Mouse (Mus musculus): ENCODE measurements around the gene Acot2.
"Not testable (repeated sequence)": the region's sequence is repeated elsewhere in the genome, so short reads cannot be mapped to it uniquely, and the experiment has no call there.

Gene Acot2

GRCm38 (mm10) chr12:83987583-83988441, at the start of gene Acot2:
Gene Acot2, plus strand, starts transcription at chr12:83987861.
- DNase-seq, result peak; percentile 79

DNA sequence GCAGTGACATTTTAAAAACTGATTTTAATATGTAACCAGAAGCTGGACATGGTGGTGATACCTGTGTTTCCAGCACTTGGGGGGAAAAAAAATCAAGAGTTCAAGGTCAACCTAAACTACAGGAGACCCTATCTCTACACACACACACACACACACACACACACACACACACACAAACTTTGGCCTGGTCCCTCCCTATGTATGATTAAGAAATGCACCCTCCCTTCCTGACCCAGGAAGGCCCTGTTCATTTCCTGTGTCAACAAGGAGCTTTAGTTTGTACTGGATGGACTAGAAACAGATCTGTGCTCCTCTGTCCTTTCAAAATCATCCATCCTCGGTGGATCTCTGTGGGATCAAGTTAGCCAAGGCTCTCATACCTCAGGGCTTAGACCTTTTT, 49.1 kb upstream of the Acot2 start:
- DNase-seq, result not testable (repeated sequence)

GRCm38 (mm10) chr12:83939332-83939731, 48.3 kb upstream of the Acot2 start:
- no peak for DNase-seq

- DNase-seq, result no peak
Observed at GRCm38 (mm10) chr12:83940031-83940430, 47.6 kb upstream of the Acot2 start.

GRCm38 (mm10) chr12:83941938-83942337, 45.7 kb upstream of the Acot2 start:
- DNase-seq, result no peak

DNA sequence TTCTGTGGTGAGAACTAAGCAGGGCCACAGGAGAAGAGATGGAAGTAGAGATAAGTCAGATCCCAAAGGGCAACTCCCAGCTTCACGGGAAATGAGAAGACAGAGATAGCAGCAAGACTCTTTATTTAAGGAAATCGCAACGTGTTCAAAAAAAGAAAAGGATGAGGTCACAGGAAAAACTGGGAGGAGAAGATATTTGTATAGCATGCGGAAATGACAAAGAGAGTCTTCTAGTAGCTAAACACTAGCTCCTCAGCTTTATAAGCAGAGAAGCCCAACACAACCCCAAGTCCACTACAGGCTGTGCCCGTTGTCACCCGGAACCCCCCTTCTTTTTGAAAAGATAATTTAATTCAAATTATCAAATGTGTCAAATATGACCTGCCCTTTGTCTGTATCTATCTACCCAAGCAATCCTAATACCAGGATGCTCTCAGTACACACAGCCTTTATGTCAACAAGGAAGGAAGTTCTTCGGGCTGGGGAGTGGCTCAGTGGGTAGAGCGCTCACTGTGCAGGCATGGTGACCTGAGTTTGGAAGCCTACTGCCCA, 40.3 kb upstream of the Acot2 start:
- no peak for DNase-seq

GRCm38 (mm10) chr12:83949043-83949442, 38.6 kb upstream of the Acot2 start:
- no peak for DNase-seq

- DNase-seq, result no peak
Observed at GRCm38 (mm10) chr12:83949776-83950492, 37.7 kb upstream of the Acot2 start.

- DNase-seq, result peak; percentile 83
Observed at GRCm38 (mm10) chr12:83950493-83950839, 37.2 kb upstream of the Acot2 start, which contains the start of gene Riox1. Gene Riox1, plus strand, starts transcription at chr12:83950608.

DNA sequence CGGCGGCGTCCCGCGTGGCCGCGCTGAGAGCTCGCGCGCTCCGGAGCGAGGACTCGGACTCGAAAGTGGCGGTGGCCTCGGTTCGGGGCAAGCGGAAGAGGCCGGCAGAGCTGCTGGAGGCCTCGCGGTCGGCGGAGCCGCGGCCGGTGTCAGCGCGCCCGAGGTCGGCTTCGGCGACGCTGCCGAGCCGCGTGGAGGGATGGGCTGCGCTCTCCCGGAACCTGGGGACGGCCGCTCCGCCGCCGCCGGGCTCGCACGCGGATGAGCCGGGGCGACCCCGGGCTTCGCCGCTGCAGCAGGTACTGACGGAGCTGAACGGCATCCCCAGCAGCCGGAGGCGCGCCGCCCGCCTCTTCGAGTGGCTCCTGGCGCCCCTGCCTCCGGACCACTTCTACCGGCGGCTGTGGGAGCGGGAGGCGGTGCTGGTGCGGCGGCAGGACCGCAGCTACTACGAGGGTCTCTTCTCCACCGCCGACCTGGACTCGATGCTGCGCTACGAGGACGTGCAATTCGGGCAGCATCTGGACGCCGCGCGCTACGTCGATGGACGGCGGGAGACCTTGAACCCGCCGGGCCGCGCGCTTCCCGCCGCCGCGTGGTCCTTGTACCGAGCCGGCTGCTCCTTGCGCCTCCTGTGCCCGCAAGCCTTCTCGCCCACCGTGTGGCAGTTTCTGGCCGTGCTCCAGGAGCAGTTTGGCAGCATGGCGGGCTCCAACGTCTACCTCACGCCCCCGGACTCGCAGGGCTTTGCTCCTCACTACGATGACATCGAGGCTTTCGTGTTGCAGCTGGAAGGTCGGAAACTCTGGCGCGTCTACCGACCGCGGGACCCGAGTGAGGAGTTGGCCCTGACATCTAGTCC, 36.6 kb upstream of the Acot2 start:
- DNase-seq, result peak; percentile 47

DNA sequence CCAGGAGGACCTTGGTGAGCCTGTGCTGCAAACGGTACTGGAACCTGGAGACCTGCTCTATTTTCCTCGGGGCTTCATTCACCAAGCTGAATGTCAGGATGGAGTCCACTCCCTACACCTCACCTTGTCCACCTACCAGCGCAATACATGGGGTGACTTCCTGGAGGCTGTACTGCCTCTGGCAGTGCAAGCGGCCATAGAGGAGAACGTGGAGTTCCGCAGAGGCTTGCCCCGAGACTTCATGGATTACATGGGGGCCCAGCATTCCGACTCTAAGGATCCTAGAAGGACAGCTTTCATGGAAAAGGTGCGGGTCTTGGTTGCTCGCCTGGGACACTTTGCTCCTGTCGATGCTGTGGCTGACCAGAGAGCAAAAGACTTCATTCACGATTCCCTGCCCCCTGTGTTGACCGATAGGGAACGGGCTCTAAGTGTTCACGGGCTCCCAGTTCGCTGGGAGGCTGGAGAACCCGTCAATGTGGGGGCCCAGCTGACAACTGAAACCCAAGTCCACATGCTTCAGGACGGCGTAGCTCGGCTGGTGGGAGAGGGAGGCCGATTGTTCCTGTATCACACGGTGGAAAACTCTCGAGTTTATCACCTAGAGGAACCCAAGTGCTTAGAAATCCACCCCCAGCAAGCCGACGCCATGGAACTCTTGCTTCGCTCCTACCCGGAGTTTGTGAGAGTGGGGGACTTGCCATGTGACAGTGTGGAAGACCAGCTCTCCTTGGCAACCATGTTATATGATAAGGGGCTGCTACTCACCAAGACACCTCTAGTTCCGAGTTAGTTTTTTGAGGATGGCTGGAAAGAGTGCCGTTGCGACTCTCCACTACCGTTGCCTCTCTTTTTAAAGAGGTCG, 35.7 kb upstream of the Acot2 start:
- no peak for DNase-seq

DNA sequence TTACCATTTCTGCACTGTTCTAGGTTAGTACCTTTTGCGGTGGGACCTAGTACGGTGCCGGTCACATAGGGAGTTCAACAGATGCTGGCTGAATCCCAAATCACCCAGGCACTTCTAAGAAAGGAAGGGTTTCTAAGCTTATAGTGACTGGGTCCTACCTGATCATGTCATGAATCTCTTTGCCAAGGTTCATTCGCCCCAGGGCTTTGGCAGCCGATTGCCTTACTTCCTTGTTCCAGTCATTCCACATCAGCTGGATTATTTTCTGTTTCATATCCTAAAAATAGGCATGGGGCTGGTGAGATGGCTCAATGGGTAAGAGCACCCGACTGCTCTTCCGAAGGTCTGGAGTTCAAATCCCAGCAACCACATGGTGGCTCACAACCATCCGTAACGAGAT, 29.4 kb upstream of the Acot2 start:
- no peak for DNase-seq

DNA sequence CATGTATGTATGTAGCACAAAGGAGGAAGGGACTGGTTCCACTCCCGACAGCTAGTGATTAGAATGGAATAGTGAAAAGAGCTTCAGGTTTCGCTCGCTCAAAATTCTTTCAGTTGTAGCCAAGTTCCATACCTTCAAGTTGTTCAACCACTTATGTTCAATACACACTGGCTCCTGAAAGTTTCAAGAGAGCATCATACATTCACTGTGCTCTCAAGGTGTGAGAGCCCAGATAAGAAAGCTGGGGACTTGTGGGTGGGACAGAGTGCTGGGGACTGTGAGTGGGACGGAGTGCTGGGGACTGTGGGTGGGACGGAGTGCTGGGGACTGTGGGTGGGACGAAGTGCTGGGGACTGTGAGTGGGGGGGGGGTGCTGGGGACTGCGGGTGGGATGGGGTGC, 22.4 kb upstream of the Acot2 start:
- no peak for DNase-seq

GRCm38 (mm10) chr12:83972117-83972516, 15.5 kb upstream of the Acot2 start:
- no peak for DNase-seq

GRCm38 (mm10) chr12:83978862-83979261, 8.8 kb upstream of the Acot2 start:
- peak; percentile 83 for DNase-seq

GRCm38 (mm10) chr12:83981615-83982014, 6.0 kb upstream of the Acot2 start:
- DNase-seq, result no peak

DNA sequence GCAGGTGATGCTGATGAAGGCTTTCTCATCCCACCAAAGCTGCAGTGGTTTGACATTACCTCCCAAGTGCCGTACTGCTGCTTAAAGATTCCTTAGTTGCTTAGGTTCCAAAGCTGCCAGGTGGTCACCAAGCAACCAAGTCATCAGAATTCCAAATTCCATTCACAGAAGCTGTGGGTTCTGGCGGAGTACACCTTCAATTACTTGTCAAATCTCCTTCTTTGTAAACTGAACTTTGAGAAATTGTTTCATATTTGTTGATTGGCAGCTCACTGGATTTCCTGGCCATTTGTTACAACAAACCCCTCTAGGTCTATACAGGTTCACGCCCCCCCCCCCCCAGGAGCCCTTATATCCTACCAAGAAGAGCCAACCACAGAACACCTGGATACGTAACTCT, 2.9 kb upstream of the Acot2 start, which contains the start of gene Heatr4:
Gene Heatr4, minus strand, starts transcription at position 101 of the 400 bp plus-strand sequence.
- no peak for DNase-seq

DNA sequence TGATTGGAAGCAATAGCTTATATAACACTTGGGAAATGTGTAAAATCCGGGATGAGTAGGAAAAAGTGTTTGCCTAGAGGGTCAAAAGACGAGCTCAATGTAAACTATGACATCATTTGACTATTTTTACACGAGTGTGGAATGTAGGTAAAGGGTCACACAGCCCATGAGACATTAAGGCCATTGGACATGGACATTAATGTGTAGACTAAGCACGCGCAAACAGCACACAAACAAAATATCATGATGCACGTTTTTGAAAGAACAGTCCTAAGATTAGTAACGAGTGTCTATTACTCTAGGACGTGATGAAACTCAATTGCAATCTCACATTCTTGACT, 449 bp upstream of the Acot2 start:
- no peak for DNase-seq

DNA sequence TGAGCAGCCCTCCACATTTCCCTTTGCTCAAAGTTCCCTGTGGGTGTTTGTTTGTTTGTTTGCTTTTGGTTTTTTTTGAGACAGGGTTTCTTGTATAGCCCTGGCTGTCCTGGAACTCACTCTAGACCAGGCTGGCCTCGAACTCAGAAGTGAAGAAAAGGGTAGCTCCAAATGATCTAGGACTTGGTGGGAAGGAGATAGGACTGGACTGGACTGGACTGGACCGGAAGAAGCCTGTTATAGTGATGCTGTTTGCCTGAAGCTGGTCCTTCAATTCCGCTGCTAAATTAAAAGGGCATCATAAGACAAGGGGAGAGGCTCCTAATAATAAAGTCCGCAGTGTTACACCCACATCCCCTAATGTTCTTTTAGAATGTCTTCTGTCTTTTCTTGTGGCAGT, 822 bp downstream of the Acot2 start:
- no peak for DNase-seq

DNA sequence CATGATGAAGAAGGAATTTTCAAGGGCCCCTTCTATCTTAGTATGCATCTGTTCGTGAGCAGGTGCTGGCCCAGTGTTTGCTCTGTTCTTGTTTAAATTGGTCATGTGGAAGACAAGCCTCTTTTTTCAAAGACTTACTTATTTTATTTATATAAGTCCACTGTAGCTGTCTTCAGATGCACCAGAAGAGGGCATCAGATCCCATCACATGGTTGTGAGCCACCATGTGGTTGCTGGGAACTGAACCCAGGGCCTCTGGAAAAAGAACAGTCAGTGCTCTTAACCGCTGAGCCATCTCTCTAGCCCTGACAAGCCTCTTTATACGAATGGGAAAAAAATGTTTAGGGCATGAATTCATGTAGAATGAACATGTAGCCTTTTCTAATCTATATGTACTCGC, 1.7 kb downstream of the Acot2 start:
- DNase-seq, result no peak

- DNase-seq, result no peak
Observed at GRCm38 (mm10) chr12:83997221-83997620, 9.6 kb downstream of the Acot2 start.

Measured in cerebellum, adult 11-12 months (tissue).